Mouse (Mus musculus) limb, embryonic 14.5 days (tissue): Measurements from ENCODE around the gene Cpa4. TPM values are rescaled to one million over a fixed set of nuclear protein-coding genes. Genes with fewer than 3 reads are reported as not detected.
A peak's percentile ranks its signal among the peaks of the same experiment; 100 is the strongest.

ENCODE experiments used
- ATAC-seq: fragments of 200-750 bp; cut with Nextera tagmentation; 2 replicates; pipeline ENCODE4 v1.8.0; 2017; ENCODE audit warnings: low read depth, moderate number of reproducible peaks, moderate TSS enrichment; ENCODE audit not compliant: low FRiP score
- DNase-seq: peaks from one replicate; pipeline ENCODE4 v3.0.0-alpha.2; 2015; ENCODE audit warnings: low spot score
- H3K27ac ChIP-seq: fragments of 300-500 bp; sonication (generic); replicated peaks from 2 replicates; pipeline ENCODE4 v1.5.1; 2014; ENCODE audit warnings: low read depth, mild to moderate bottlenecking, low read length, moderate library complexity, mixed read lengths
- H3K27me3 ChIP-seq: fragments of 300-500 bp; sonication (generic); 2 replicates; pipeline ENCODE4 v1.6.1; 2014; ENCODE audit warnings: low read length, mixed read lengths; ENCODE audit not compliant: control insufficient read depth, insufficient read depth
- H3K36me3 ChIP-seq: fragments of 300-500 bp; sonication (generic); 2 replicates; pipeline ENCODE4 v1.6.1; 2014; ENCODE audit warnings: mild to moderate bottlenecking, low read length, moderate library complexity, mixed read lengths; ENCODE audit not compliant: control insufficient read depth, insufficient read depth
- H3K4me1 ChIP-seq: fragments of 300-500 bp; sonication (generic); 2 replicates; pipeline ENCODE4 v1.6.1; 2014; ENCODE audit warnings: antibody characterized with exemption, low read length, mixed read lengths; ENCODE audit not compliant: control insufficient read depth, insufficient read depth
- H3K4me2 ChIP-seq: fragments of 300-500 bp; sonication (generic); replicated peaks from 2 replicates; pipeline ENCODE4 v1.6.1; 2014; ENCODE audit warnings: low read depth, mild to moderate bottlenecking, low read length, moderate library complexity; ENCODE audit not compliant: severe bottlenecking
- H3K4me3 ChIP-seq: fragments of 300-500 bp; sonication (generic); replicated peaks from 2 replicates; pipeline ENCODE4 v1.5.1; 2014; ENCODE audit warnings: low read length
- H3K9ac ChIP-seq: fragments of 300-500 bp; sonication (generic); 2 replicates; pipeline ENCODE4 v1.6.1; 2014; ENCODE audit warnings: mild to moderate bottlenecking, low read depth, low read length, moderate library complexity; ENCODE audit not compliant: severe bottlenecking
- H3K9me3 ChIP-seq: fragments of 300-500 bp; sonication (generic); 2 replicates; pipeline ENCODE4 v1.6.1; 2016; ENCODE audit warnings: low read length; ENCODE audit not compliant: control insufficient read depth
- POLR2A ChIP-seq: fragments of 200-500 bp; IDR thresholded peaks from 2 replicates; pipeline ENCODE4 v1.8.0; 2012; ENCODE audit warnings: inconsistent platforms, mild to moderate bottlenecking, moderate library complexity, borderline replicate concordance; ENCODE audit not compliant: insufficient read depth, insufficient read length; ENCODE audit errors: extremely low read depth
- WGBS: fragments of 180-500 bp; shearing (Covaris S2); extraction: QIAGEN DNeasy Blood & Tissue Kit; methylation state at CpG from one replicate; pipeline ENCODE4 v1.1.7; 2014; 5-methylcytosine and 5-hydroxymethylcytosine counted together
- polyA plus RNA-seq, 2 experiments: library from polyadenylated mRNA; depleted of rRNA in 1 of 2; stranded (reverse) in 1 of 2; unstranded in 1 of 2; fragments of >200 nt; fragmentation: Nextera tagmentation in 1 of 2; extraction: Ambion mirVana in 1 of 2; gene quantifications; 2 replicates each; pipeline versions ENCODE4 v1.2.1 to v1.2.3; 2012 to 2014

The Cpa4 gene
- polyA plus RNA-seq, 2 experiments, result 2.1 to 4.4 TPM

GRCm38 (mm10) chr6:30543077-30543476, 25.1 kb upstream of the Cpa4 start:
- no peak overlapping the region for H3K4me3 ChIP-seq
- H3K9ac ChIP-seq, result no peak overlapping the region
- no peaks in the 10 kb centered on the region for H3K9me3 ChIP-seq
- 17% methylated on average over 12 of the region's 12 CpGs for WGBS
- no peak for DNase-seq
- H3K36me3 ChIP-seq, result no peaks in the 10 kb centered on the region
- no peaks in the 10 kb centered on the region for H3K27me3 ChIP-seq
- H3K4me2 ChIP-seq, result no peak overlapping the region
- TF ChIP-seq POLR2A, result no peak
- no peak for ATAC-seq
- H3K4me1 ChIP-seq, result peaks cover 61% of the 10 kb centered on the region
- peak overlapping the region; percentile 73 for H3K27ac ChIP-seq

GRCm38 (mm10) chr6:30543851-30544250, 24.3 kb upstream of the Cpa4 start:
- no peak overlapping the region for H3K9ac ChIP-seq
- H3K4me2 ChIP-seq, result peak overlapping the region; percentile 16
- H3K36me3 ChIP-seq, result no peaks in the 10 kb centered on the region
- WGBS, result 8% methylated on average over 8 of the region's 8 CpGs
- no peak for TF ChIP-seq POLR2A
- H3K9me3 ChIP-seq, result no peaks in the 10 kb centered on the region
- peak overlapping the region; percentile 73 for H3K27ac ChIP-seq
- no peaks in the 10 kb centered on the region for H3K27me3 ChIP-seq
- ATAC-seq (no peak), DNase-seq (no peak)
- H3K4me1 ChIP-seq, result peaks cover 59% of the 10 kb centered on the region
- H3K4me3 ChIP-seq, result no peak overlapping the region

GRCm38 (mm10) chr6:30545689-30546088, 22.5 kb upstream of the Cpa4 start:
- H3K27me3 ChIP-seq, result no peaks in the 10 kb centered on the region
- no peak overlapping the region for H3K4me3 ChIP-seq

GRCm38 (mm10) chr6:30546571-30547273, 21.4 kb upstream of the Cpa4 start:
- no peak for TF ChIP-seq POLR2A
- peak overlapping the region; percentile 44 for H3K4me2 ChIP-seq
- no peaks in the 10 kb centered on the region for H3K27me3 ChIP-seq
- H3K36me3 ChIP-seq, result no peaks in the 10 kb centered on the region
- no peaks in the 10 kb centered on the region for H3K9me3 ChIP-seq
- H3K9ac ChIP-seq, result peak overlapping the region; percentile 29
- peak; percentile 23; the same call in 1 of the 2 replicates for ATAC-seq
- peak overlapping the region; percentile 6; the same call in 1 of the 2 replicates for H3K4me3 ChIP-seq
- H3K4me1 ChIP-seq, result peaks cover 67% of the 10 kb centered on the region
- H3K27ac ChIP-seq, result peak overlapping the region; percentile 84
- DNase-seq, result no peak
- 5% methylated on average over 17 of the region's 17 CpGs for WGBS

More at GRCm38 (mm10) chr6:30545689-30546088, 22.5 kb upstream of the Cpa4 start:
- Histone ChIP-seq H3K4me2 (no peak overlapping the region), H3K4me1 (peaks cover 66% of the 10 kb centered on the region), H3K9me3 (no peaks in the 10 kb centered on the region), H3K9ac (no peak overlapping the region), H3K27ac (0 out of 2 replicates have a peak overlapping the region, but pooled peaks have one; percentile 30), H3K36me3 (no peaks in the 10 kb centered on the region)
- ATAC-seq, result no peak
- 43% methylated on average over 7 of the region's 7 CpGs for WGBS
- no peak for DNase-seq
- no peak for TF ChIP-seq POLR2A

- Histone ChIP-seq H3K27me3 (no peaks in the 10 kb centered on the region), H3K9me3 (no peaks in the 10 kb centered on the region), H3K36me3 (no peaks in the 10 kb centered on the region), H3K4me1 (peaks cover 71% of the 10 kb centered on the region), H3K9ac (peak overlapping the region; percentile 29), H3K4me2 (peak overlapping the region; percentile 44), H3K27ac (peak overlapping the region; percentile 84), H3K4me3 (peak overlapping the region; percentile 6; the same call in 1 of the 2 replicates)
- ATAC-seq, result no peak; the same call in 1 of the 2 replicates
- TF ChIP-seq POLR2A, result no peak
- WGBS, result 0% methylated on average over 17 of the region's 17 CpGs
- no peak for DNase-seq
Observed at GRCm38 (mm10) chr6:30547274-30547645, 20.9 kb upstream of the Cpa4 start.
